Mouse (Mus musculus) lung, adult 2 months (tissue): ENCODE measurements around the gene T. TPM values are rescaled to one million over a fixed set of nuclear protein-coding genes. Genes with fewer than 3 reads are reported as not detected.

Source experiments
- DNase-seq: peaks from one replicate; pipeline ENCODE4 v3.0.0; 2022
- H3K4me1 ChIP-seq: fragments of 200-500 bp; 2 replicates; pipeline ENCODE4 v1.6.1; 2011; ENCODE audit warnings: low read length; ENCODE audit not compliant: control insufficient read depth, insufficient read depth
- H3K4me3 ChIP-seq: fragments of 200-500 bp; replicated peaks from 2 replicates; pipeline ENCODE3; 2011; ENCODE audit warnings: low read depth, mild to moderate bottlenecking, control low read depth, low read length; ENCODE audit errors: extremely low read depth
- CTCF ChIP-seq: fragments of 200-500 bp; IDR thresholded peaks from 2 replicates; pipeline ENCODE4 v1.5.1; 2011; ENCODE audit warnings: mild to moderate bottlenecking, low read length, control low read depth; ENCODE audit not compliant: insufficient read depth
- POLR2A ChIP-seq: fragments of 200-500 bp; IDR thresholded peaks from 2 replicates; pipeline ENCODE4 v1.6.1; 2011; ENCODE audit warnings: low read depth, mild to moderate bottlenecking, control low read depth, low read length, borderline replicate concordance; ENCODE audit errors: extremely low read depth
- WGBS: fragments of 180-500 bp; shearing (Covaris S2); methylation state at CpG from one replicate; pipeline ENCODE4 v1.1.7; 2018; 5-methylcytosine and 5-hydroxymethylcytosine counted together
- polyA plus RNA-seq: library from polyadenylated mRNA; depleted of rRNA; stranded (reverse); fragments of >200 nt; gene quantifications from 2 replicates; pipeline ENCODE4 v1.2.3, GENCODE M21; 2012

The T gene
- polyA plus RNA-seq, 1 experiment = 0.20 TPM

DNA sequence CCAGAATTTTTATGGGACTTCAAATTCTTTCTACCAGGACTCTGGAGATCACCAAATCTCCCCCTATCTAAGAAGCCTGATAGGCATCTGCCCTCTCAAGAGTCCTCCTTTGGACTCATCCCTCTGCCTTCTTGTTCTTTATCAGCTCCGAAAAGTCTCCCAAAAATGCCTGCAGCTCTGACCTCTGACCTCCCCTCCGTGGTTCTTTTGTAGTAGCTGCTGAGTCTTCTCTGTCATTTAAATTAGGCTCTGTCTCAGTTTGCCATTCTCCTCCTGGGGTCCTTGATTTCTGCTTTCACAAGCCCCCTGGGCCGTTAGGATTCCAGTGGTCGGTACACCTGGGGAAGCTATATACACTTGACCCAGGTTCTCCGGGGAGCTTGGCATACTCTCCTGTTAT, 4.3 kb upstream of the T start:
- 9% methylated on average over 5 of the region's 5 CpGs for WGBS
- no peak for DNase-seq
- no peak for TF ChIP-seq CTCF
- TF ChIP-seq POLR2A = no peak
- Histone ChIP-seq H3K4me3 (no peak overlapping the region), H3K4me1 (no peaks in the 10 kb centered on the region)

GRCm38 (mm10) chr17:8432179-8432800, 1.9 kb upstream of the T start:
- no peak for DNase-seq
- H3K4me3 ChIP-seq = no peak overlapping the region
- 5% methylated on average over 17 of the region's 17 CpGs for WGBS
- H3K4me1 ChIP-seq = no peaks in the 10 kb centered on the region
- TF ChIP-seq POLR2A (no peak), CTCF (no peak)

- DNase-seq = no peak
- 1% methylated on average over 52 of the region's 52 CpGs for WGBS
- no peak for TF ChIP-seq POLR2A
- no peak for TF ChIP-seq CTCF
- no peak overlapping the region for H3K4me3 ChIP-seq
- no peaks in the 10 kb centered on the region for H3K4me1 ChIP-seq
Measured at GRCm38 (mm10) chr17:8433121-8433977, 874 bp upstream of the T start.

GRCm38 (mm10) chr17:8436184-8436583, 2.0 kb downstream of the T start:
- H3K4me3 ChIP-seq = no peak overlapping the region

DNA sequence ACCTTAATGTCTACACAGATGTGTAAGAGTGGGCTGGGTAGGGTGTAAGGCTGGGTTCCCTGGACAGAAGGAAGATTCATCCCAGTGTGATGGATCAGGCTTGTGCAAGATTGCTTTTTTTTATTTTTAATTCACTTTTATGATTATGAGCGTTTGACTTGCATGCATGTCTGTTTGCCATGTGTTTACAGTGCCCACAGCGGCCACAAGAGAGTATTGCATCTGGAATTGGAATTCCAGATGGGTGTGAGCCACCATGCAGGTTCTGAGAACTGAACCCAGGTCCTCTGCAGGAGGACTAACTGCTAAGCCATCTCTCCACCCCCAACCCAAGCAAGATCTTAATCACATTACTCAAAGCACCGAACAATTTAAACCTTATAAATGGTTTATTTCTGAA, 9.8 kb downstream of the T start:
- no peak for DNase-seq
- Histone ChIP-seq H3K4me3 (no peak overlapping the region), H3K4me1 (no peaks in the 10 kb centered on the region)
- TF ChIP-seq POLR2A (no peak), CTCF (no peak)
- WGBS = 63% methylated on average over 3 of the region's 3 CpGs

More at GRCm38 (mm10) chr17:8436184-8436583, 2.0 kb downstream of the T start:
- no peaks in the 10 kb centered on the region for H3K4me1 ChIP-seq
- no peak for TF ChIP-seq CTCF
- TF ChIP-seq POLR2A = no peak
- WGBS = 45% methylated on average over 7 of the region's 7 CpGs
- no peak for DNase-seq

- TF ChIP-seq POLR2A (no peak), CTCF (no peak)
- DNase-seq = no peak
- WGBS = 26% methylated on average over 9 of the region's 9 CpGs
- H3K4me3 ChIP-seq = no peak overlapping the region
- H3K4me1 ChIP-seq = no peaks in the 10 kb centered on the region
Measured at GRCm38 (mm10) chr17:8447676-8448192, 13.5 kb downstream of the T start.

GRCm38 (mm10) chr17:8448324-8448723, 14.1 kb downstream of the T start:
- DNase-seq = no peak
- Histone ChIP-seq H3K4me1 (no peaks in the 10 kb centered on the region), H3K4me3 (no peak overlapping the region)
- TF ChIP-seq POLR2A (no peak), CTCF (no peak)
- WGBS = 73% methylated on average over 3 of the region's 3 CpGs

DNA sequence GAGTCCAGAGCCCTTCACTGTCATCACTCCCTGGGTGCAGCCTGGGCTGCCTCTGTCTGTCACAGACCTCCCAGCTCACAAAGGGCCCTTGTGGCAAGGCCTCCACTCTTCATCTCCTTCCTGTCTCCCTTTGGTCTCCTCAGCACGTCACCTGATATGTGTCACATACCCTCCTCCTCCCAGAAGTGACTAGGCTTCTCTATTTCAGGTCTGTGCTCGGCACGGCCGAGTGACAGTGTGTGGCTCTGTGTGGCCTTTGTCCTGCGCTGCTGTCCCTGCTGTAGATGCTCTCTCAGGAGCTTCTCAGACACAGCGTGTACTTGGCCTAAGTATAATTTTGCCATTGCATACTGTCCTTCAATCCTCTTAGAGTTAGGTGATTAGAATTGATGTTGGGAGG, 21.0 kb downstream of the T start:
- DNase-seq = no peak
- 44% methylated on average over 6 of the region's 6 CpGs for WGBS
- no peaks in the 10 kb centered on the region for H3K4me1 ChIP-seq
- TF ChIP-seq CTCF (no peak), POLR2A (no peak)
- H3K4me3 ChIP-seq = no peak overlapping the region

DNA sequence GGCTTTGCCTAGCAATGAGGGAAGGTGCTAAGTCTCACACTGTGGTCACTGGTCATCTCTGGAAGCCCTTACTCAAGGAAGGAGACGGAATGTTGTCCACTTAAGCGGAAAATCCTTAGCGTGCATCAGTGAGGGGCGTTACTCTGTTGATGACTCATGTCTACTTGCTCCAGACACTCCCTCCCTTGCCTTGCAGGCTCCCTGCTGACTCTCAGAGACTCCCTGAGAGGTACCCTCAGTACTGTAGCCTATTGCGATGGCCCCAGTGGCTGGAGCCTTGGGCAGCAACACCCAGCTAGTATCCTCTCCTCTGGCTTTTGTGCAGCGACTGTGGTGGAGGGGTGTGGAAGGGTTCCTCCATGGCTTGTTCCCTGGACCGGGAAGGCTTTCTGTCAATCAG, 21.4 kb downstream of the T start:
- Histone ChIP-seq H3K4me1 (no peaks in the 10 kb centered on the region), H3K4me3 (no peak overlapping the region)
- no peak for TF ChIP-seq POLR2A
- DNase-seq = no peak
- WGBS = 61% methylated on average over 7 of the region's 7 CpGs
